Mouse (Mus musculus): ENCODE measurements around the gene Sfxn5. TPM values are rescaled to one million over a fixed set of nuclear protein-coding genes. Genes with fewer than 3 reads are reported as not detected.

Sfxn5 gene
- polyA plus RNA-seq, 1 experiment from 2014 or later: 8.0 TPM

DNA sequence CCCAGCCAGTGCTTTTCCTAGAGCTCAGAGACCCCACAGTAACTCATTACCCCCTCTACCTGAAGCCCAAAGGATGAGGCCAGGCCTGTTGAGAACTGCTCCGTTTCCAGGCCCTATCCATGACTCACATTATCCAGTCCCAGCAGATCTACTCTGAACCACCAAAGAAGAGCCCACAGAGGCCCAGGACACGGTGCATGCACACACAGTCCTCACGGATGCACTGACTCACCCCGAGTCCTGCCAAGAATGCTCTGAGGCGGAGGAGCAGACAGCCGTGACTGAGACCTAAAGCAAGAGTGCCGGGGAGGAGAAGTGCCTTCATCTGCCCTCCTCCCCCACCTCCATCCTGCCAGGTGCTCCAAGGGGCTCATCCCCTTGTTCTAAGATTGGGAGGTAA, 16.0 kb upstream of the Sfxn5 start:
- H3K4me1 ChIP-seq (ENCODE audit: insufficient read depth, low read depth, low read length): no peaks in the 10 kb centered on the region
- WGBS: 72% methylated on average over 7 of the region's 7 CpGs
- DNase-seq (ENCODE audit: low spot score) (no peak), ATAC-seq (no peak)
- H3K36me3 ChIP-seq (ENCODE audit: insufficient read depth, low read length): 0 out of 2 replicates have a peak, but pooled peaks cover 5% of the 10 kb centered on the region
- no peak overlapping the region for H3K4me2 ChIP-seq (replicated peaks; ENCODE audit: low read depth, low read length)
- no peak overlapping the region for H3K9ac ChIP-seq (replicated peaks; ENCODE audit: low read depth)
- no peaks in the 10 kb centered on the region for H3K9me3 ChIP-seq (ENCODE audit: low read length)
- no peak overlapping the region for H3K4me3 ChIP-seq (ENCODE audit: low read depth, low read length)
- H3K27me3 ChIP-seq (replicated peaks; ENCODE audit: insufficient read depth, low read length): no peaks in the 10 kb centered on the region
- no peak overlapping the region for H3K27ac ChIP-seq (ENCODE audit: low read length)
- TF ChIP-seq CTCF (IDR thresholded peaks at IDR 0.05) (no peak), EP300 (IDR thresholded peaks at IDR 0.05) (no peak)

DNA sequence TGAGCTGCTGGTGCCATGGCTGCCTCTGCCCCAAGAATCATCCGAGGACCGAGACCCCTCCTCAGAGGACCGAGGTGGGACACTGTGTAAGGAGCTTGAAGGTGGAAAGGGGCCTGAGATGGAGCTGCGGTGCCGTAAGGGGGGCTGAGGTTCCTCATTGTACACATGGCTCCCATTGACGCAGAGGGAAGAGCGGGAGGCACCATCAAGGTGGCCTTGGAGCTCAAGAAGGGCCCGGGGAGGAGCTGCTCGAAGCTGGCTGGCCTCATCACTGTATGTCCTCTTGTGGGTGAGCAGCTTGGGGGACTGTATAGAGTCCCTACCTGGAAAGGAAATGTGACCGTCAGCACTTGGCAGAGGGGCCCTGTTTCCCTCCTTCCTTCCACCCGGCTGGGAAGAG, 14.9 kb upstream of the Sfxn5 start:
- no peak for DNase-seq (ENCODE audit: low spot score)
- no peaks in the 10 kb centered on the region for H3K4me1 ChIP-seq (ENCODE audit: insufficient read depth, low read depth, low read length)
- no peak overlapping the region for H3K9ac ChIP-seq (replicated peaks; ENCODE audit: low read depth)
- ATAC-seq: no peak
- no peaks in the 10 kb centered on the region for H3K27me3 ChIP-seq (replicated peaks; ENCODE audit: insufficient read depth, low read length)
- no peak overlapping the region for H3K27ac ChIP-seq (ENCODE audit: low read length)
- H3K9me3 ChIP-seq (ENCODE audit: low read length): no peaks in the 10 kb centered on the region
- H3K4me3 ChIP-seq (ENCODE audit: low read depth, low read length): no peak overlapping the region
- 0 out of 2 replicates have a peak, but pooled peaks cover 5% of the 10 kb centered on the region for H3K36me3 ChIP-seq (ENCODE audit: insufficient read depth, low read length)
- WGBS: 85% methylated on average over 11 of the region's 11 CpGs
- H3K4me2 ChIP-seq (replicated peaks; ENCODE audit: low read depth, low read length): no peak overlapping the region
- TF ChIP-seq EP300 (IDR thresholded peaks at IDR 0.05) (no peak), CTCF (IDR thresholded peaks at IDR 0.05) (no peak)

DNA sequence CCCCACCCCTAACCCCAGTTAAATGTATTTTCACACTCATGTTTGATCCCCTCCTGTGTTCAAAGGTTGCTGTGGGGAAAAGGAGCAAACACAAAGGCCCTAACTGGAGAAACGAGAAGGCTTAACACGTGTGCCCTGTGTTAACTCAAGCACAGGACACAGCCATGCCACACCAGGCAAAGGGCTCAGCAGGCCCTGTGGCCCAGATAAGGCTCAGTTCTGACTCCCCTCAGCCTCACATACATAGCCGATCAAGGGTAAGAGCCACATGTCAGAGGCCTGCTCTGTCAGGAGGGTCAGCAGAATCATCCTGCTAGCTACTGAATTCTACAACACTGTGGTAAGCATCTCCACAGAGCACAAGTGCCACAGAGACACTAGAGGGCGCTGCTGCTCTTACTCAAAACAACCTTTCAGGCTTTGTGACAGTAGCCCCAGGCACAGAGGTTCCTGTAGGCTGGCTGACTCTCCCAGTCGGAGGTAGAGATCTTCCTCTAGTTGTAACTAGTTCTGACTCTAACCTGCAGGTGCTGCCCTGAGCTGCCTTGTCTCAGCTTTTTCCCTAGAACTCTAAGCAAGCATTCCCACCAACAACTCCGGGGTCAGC, 12.9 kb upstream of the Sfxn5 start:
- DNase-seq (ENCODE audit: low spot score) (peak; percentile 93), ATAC-seq (peak; percentile 84)
- no peaks in the 10 kb centered on the region for H3K4me1 ChIP-seq (ENCODE audit: insufficient read depth, low read depth, low read length)
- H3K9ac ChIP-seq (replicated peaks; ENCODE audit: low read depth): no peak overlapping the region
- no peak overlapping the region for H3K4me2 ChIP-seq (replicated peaks; ENCODE audit: low read depth, low read length)
- H3K27ac ChIP-seq (ENCODE audit: low read length): no peak overlapping the region
- no peak overlapping the region for H3K4me3 ChIP-seq (ENCODE audit: low read depth, low read length)
- TF ChIP-seq EP300 (IDR thresholded peaks at IDR 0.05): no peak
- TF ChIP-seq CTCF (IDR thresholded peaks at IDR 0.05): peak; percentile 97
- 0 out of 2 replicates have a peak, but pooled peaks cover 5% of the 10 kb centered on the region for H3K36me3 ChIP-seq (ENCODE audit: insufficient read depth, low read length)
- no peaks in the 10 kb centered on the region for H3K9me3 ChIP-seq (ENCODE audit: low read length)
- H3K27me3 ChIP-seq (replicated peaks; ENCODE audit: insufficient read depth, low read length): no peaks in the 10 kb centered on the region
- 34% methylated on average over 6 of the region's 6 CpGs for WGBS

DNA sequence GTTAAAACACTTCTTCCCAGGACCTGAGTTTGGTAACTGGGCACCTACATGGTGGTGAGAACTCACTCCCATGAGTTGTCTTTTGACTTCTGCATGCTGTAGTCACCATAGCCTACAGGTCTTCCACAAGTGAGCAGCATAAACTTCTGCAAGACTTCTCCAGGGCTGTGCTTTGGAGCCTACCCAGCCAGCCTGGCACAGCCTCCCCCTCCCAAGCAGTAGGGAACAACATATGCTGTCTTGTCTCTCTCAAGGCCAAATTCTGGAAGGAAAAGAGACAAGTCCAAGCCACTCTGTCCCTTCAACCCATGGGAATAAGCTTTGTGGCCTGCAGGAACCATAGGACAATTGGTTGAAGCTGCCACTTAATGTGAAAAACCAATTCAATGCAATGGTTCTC, 11.7 kb upstream of the Sfxn5 start:
- no peaks in the 10 kb centered on the region for H3K9me3 ChIP-seq (ENCODE audit: low read length)
- no peaks in the 10 kb centered on the region for H3K27me3 ChIP-seq (replicated peaks; ENCODE audit: insufficient read depth, low read length)
- ATAC-seq: no peak
- no peak overlapping the region for H3K4me3 ChIP-seq (ENCODE audit: low read depth, low read length)
- no peak overlapping the region for H3K27ac ChIP-seq (ENCODE audit: low read length)
- no peak for TF ChIP-seq EP300 (IDR thresholded peaks at IDR 0.05)
- no peak for TF ChIP-seq CTCF (IDR thresholded peaks at IDR 0.05)
- no peaks in the 10 kb centered on the region for H3K4me1 ChIP-seq (ENCODE audit: insufficient read depth, low read depth, low read length)
- no peak overlapping the region for H3K4me2 ChIP-seq (replicated peaks; ENCODE audit: low read depth, low read length)
- DNase-seq (ENCODE audit: low spot score): no peak
- H3K9ac ChIP-seq (replicated peaks; ENCODE audit: low read depth): no peak overlapping the region
- H3K36me3 ChIP-seq (ENCODE audit: insufficient read depth, low read length): 0 out of 2 replicates have a peak, but pooled peaks cover 5% of the 10 kb centered on the region

DNA sequence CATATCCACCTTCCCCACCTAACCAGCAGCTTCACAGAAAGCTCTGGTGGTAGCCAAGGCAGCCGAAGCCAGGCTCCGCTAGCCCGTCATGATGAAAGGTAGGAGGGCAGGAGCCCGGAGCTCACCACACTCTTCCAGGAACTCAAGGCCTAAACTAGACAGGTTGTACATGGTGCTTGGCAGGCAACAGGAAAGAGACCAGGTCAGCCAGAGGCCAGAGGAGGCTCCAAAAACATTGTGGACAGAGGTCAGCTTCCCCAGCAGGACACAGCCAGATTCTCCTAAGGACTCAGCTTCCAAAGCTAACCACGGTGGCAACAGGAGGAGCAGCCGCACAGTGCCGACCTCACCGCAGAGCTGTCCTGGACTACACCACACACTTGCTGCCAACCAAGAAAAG, 9.8 kb upstream of the Sfxn5 start:
- ATAC-seq: no peak
- no peak for DNase-seq (ENCODE audit: low spot score)
- TF ChIP-seq EP300 (IDR thresholded peaks at IDR 0.05): no peak
- TF ChIP-seq CTCF (IDR thresholded peaks at IDR 0.05): no peak
- Histone ChIP-seq H3K9ac (replicated peaks; ENCODE audit: low read depth) (no peak overlapping the region), H3K9me3 (ENCODE audit: low read length) (no peaks in the 10 kb centered on the region), H3K4me2 (replicated peaks; ENCODE audit: low read depth, low read length) (no peak overlapping the region), H3K27ac (ENCODE audit: low read length) (no peak overlapping the region), H3K36me3 (ENCODE audit: insufficient read depth, low read length) (0 out of 2 replicates have a peak, but pooled peaks cover 5% of the 10 kb centered on the region), H3K27me3 (replicated peaks; ENCODE audit: insufficient read depth, low read length) (no peaks in the 10 kb centered on the region), H3K4me3 (ENCODE audit: low read depth, low read length) (no peak overlapping the region), H3K4me1 (ENCODE audit: insufficient read depth, low read depth, low read length) (no peaks in the 10 kb centered on the region)
- WGBS: 86% methylated on average over 8 of the region's 8 CpGs

DNA sequence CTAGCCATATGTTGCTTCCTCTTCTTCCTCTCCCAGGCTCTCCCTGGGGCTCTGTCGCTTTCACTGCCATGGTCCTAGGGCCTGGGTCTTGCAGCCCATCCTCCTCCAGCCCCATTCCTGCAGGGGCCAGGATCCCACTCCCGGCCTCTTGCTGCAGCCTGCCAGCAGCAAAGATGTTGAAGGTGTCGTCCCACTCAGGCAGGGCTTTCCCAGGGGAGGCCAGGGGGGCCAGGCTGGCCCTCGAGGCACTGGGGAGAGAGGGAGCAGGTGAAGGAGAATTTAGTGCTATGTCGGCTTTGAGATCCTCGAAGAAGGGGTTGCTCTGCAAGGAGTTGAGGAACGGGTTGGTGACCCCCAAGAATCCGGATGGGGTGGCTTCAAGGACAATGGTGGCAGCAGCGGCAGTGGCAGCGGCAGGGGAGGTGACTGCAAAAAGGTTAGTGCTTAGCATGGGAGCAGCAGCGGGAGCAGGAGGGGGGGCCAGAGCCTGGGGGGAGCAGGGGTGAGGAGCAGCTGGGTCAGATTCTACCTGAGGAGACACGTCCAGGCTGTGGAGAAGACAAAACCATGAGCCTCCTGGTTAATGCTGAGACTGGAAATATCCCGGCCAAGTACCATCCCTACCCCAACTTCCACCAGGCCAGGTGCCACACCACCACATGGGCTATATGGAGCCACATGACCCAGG, 8.7 kb upstream of the Sfxn5 start:
- Histone ChIP-seq H3K36me3 (ENCODE audit: insufficient read depth, low read length) (0 out of 2 replicates have a peak, but pooled peaks cover under 1% of the 10 kb centered on the region), H3K27ac (ENCODE audit: low read length) (no peak overlapping the region), H3K4me2 (replicated peaks; ENCODE audit: low read depth, low read length) (no peak overlapping the region), H3K4me1 (ENCODE audit: insufficient read depth, low read depth, low read length) (no peaks in the 10 kb centered on the region), H3K9me3 (ENCODE audit: low read length) (no peaks in the 10 kb centered on the region), H3K4me3 (ENCODE audit: low read depth, low read length) (no peak overlapping the region), H3K9ac (replicated peaks; ENCODE audit: low read depth) (no peak overlapping the region), H3K27me3 (replicated peaks; ENCODE audit: insufficient read depth, low read length) (no peaks in the 10 kb centered on the region)
- DNase-seq (ENCODE audit: low spot score) (no peak), ATAC-seq (no peak)
- TF ChIP-seq CTCF (IDR thresholded peaks at IDR 0.05) (no peak), EP300 (IDR thresholded peaks at IDR 0.05) (no peak)
- 74% methylated on average over 13 of the region's 13 CpGs for WGBS
